Mouse (Mus musculus) embryonic fibroblast, embryonic 13.5 days (primary cell): ENCODE data around the gene Apol7a.

ENCODE experiments used
- CTCF ChIP-seq: IDR thresholded peaks from 2 replicates; pipeline ENCODE4 v1.5.1; 2011; ENCODE audit warnings: mild to moderate bottlenecking, control low read depth, low read length, moderate library complexity, borderline replicate concordance; ENCODE audit not compliant: insufficient read depth
- POLR2A ChIP-seq: IDR thresholded peaks from 2 replicates; pipeline ENCODE4 v1.6.1; 2011; ENCODE audit warnings: low read depth, mild to moderate bottlenecking, control low read depth, low read length, moderate library complexity

- no peak for TF ChIP-seq CTCF
- no peak for TF ChIP-seq POLR2A
These were observed 60.5 kb downstream of the Apol7a start for GRCm38 (mm10) chr15:77338451-77338850.
